Comparison of ENCODE assay signal across 20 mouse cellular contexts in genomic region chr5:105844044-105844753, GRCm38 (mm10). TPM values are rescaled to one million over a fixed set of nuclear protein-coding genes. Genes with fewer than 3 reads are reported as not detected.
A peak's percentile ranks its signal among the peaks of the same experiment; 100 is the strongest.
DNase-seq lines count a peak whose midpoint lies in the region; ATAC-seq and TF ChIP-seq lines count a peak whose summit lies in the region.
"Had no signal": no experiment of that assay in that cellular context is flagged by ENCODE, and none has a peak within 500 bp of the region (broad histone marks: within the 10 kb centered on the region; RNA-seq: fewer than 3 reads in every experiment).

No protein-coding gene starts in this region.

- WGBS in lung, embryonic 15.5 days, result 68% methylated on average over 10 of the region's 10 CpGs
- WGBS in liver, postnatal 0 days (ENCODE audit: insufficient replicate concordance), result 32% methylated on average over 10 of the region's 10 CpGs
- whole genome bisulfite sequencing in midbrain, embryonic 16.5 days, result 91% methylated on average over 10 of the region's 10 CpGs

- peaks cover 6% of the 10 kb centered on the region for H3K4me1 ChIP-seq in lung, embryonic 15.5 days
- peaks cover 3% of the 10 kb centered on the region; the same call in 1 of the 2 replicates for H3K4me1 ChIP-seq in liver, postnatal 0 days (ENCODE audit: insufficient read depth)
- no peaks in the 10 kb centered on the region; the same call in 1 of the 2 replicates for H3K4me1 ChIP-seq in midbrain, embryonic 16.5 days (ENCODE audit: control insufficient read depth, insufficient read depth, low read length)

- no peaks in the 10 kb centered on the region for H3K36me3 ChIP-seq in lung, embryonic 15.5 days
- no peaks in the 10 kb centered on the region for H3K36me3 ChIP-seq in liver, postnatal 0 days (replicated peaks; ENCODE audit: insufficient read depth, low read length)
- H3K36me3 ChIP-seq in splenic B cell, adult 2 months (ENCODE audit: control insufficient read depth, insufficient read depth, low read length, poor library complexity, severe bottlenecking), result no peaks in the 10 kb centered on the region
- no peaks in the 10 kb centered on the region for H3K36me3 ChIP-seq in midbrain, embryonic 16.5 days (ENCODE audit: control insufficient read depth, insufficient read depth, low read length)
- H3K36me3 ChIP-seq: embryonic facial prominence, embryonic 13.5 days had no signal

- no peaks in the 10 kb centered on the region for H3K27me3 ChIP-seq in lung, embryonic 15.5 days
- H3K27me3 ChIP-seq in liver, postnatal 0 days (ENCODE audit: insufficient read depth, low read length), result no peaks in the 10 kb centered on the region
- H3K27me3 ChIP-seq in splenic B cell, adult 2 months (ENCODE audit: control insufficient read depth, insufficient read depth, low read length, poor library complexity, severe bottlenecking), result no peaks in the 10 kb centered on the region
- no peaks in the 10 kb centered on the region for H3K27me3 ChIP-seq in midbrain, embryonic 16.5 days (ENCODE audit: control insufficient read depth, insufficient read depth, low read depth, low read length)
- H3K27me3 ChIP-seq: embryonic facial prominence, embryonic 13.5 days; Patski had no signal

- H3K27ac ChIP-seq in lung, embryonic 15.5 days, result no peak overlapping the region
- peak overlapping the region; percentile 18; the same call in 1 of the 2 replicates for H3K27ac ChIP-seq in liver, postnatal 0 days (ENCODE audit: low read depth)
- H3K27ac ChIP-seq in midbrain, embryonic 16.5 days (ENCODE audit: low read length), result no peak overlapping the region
- H3K27ac ChIP-seq: embryonic facial prominence, embryonic 13.5 days; heart, adult 2 months; hindbrain, embryonic 14.5 days had no signal

- no peak overlapping the region for H3K4me3 ChIP-seq in lung, embryonic 15.5 days
- H3K4me3 ChIP-seq in liver, postnatal 0 days (ENCODE audit: low read depth, low read length), result no peak overlapping the region
- no peak overlapping the region for H3K4me3 ChIP-seq in midbrain, embryonic 16.5 days (ENCODE audit: low read depth, low read length)
- H3K4me3 ChIP-seq: embryonic facial prominence, embryonic 13.5 days; heart, adult 2 months had no signal

- ATAC-seq in lung, embryonic 15.5 days (ENCODE audit: borderline replicate concordance, extremely low read depth, low FRiP score, low TSS enrichment), result peak; percentile 42; the same call in 1 of the 2 replicates
- peak; percentile 94 to 95 for ATAC-seq in hematopoietic stem cell, adult 5-6 weeks (replicated peaks in 1 of 2; ENCODE audit: insufficient read depth in 1 of 2, low FRiP score in 2 of 2, low TSS enrichment in 1 of 2, low read depth in 1 of 2, poor library complexity in 2 of 2, severe bottlenecking in 2 of 2)
- peak; percentile 41 for ATAC-seq in liver, postnatal 0 days
- ATAC-seq in midbrain, embryonic 16.5 days, result no peak
- ATAC-seq: activated CD4-positive, CD25-positive, alpha-beta regulatory T cell, adult 4 months; forebrain, postnatal 0 days; intestine, postnatal 0 days; Patski had no signal

- DNase-seq in lung, postnatal 4 days, result no peak
- no peak for DNase-seq in liver, postnatal 0 days
- DNase-seq in splenic B cell, adult 2 months (ENCODE audit: low read depth, low spot score), result peak; percentile 17
- no peak for DNase-seq in thymus, postnatal 10 days (ENCODE audit: low spot score in 2 of 2)
- DNase-seq: adrenal gland, postnatal 14 days; B cell, adult 2 months; cerebellum, adult 2 months; forebrain, postnatal 0 days; heart, adult 2 months; kidney, postnatal 36 days; right cerebral cortex, postnatal 14 days; thymus, postnatal 4 days had no signal

- no peaks in the 10 kb centered on the region for H3K9me3 ChIP-seq in lung, embryonic 15.5 days
- no peaks in the 10 kb centered on the region for H3K9me3 ChIP-seq in liver, postnatal 0 days (ENCODE audit: low read length)
- no peaks in the 10 kb centered on the region for H3K9me3 ChIP-seq in midbrain, embryonic 16.5 days (replicated peaks; ENCODE audit: control insufficient read depth, low read length, poor library complexity, severe bottlenecking)
- H3K9me3 ChIP-seq: embryonic facial prominence, embryonic 13.5 days had no signal

- H3K9ac ChIP-seq in lung, embryonic 15.5 days, result no peak overlapping the region
- H3K9ac ChIP-seq in liver, postnatal 0 days (replicated peaks), result no peak overlapping the region
- no peak overlapping the region for H3K9ac ChIP-seq in midbrain, embryonic 16.5 days (ENCODE audit: low read depth, low read length)
- H3K9ac ChIP-seq: embryonic facial prominence, embryonic 13.5 days; forebrain, postnatal 0 days; hindbrain, embryonic 14.5 days had no signal

- H3K4me2 ChIP-seq in lung, embryonic 15.5 days, result no peak overlapping the region
- H3K4me2 ChIP-seq in liver, postnatal 0 days (ENCODE audit: low read depth, low read length), result no peak overlapping the region
- H3K4me2 ChIP-seq in midbrain, embryonic 16.5 days (ENCODE audit: low read length), result no peak overlapping the region
- H3K4me2 ChIP-seq: embryonic facial prominence, embryonic 13.5 days; hindbrain, embryonic 14.5 days had no signal

- TF ChIP-seq CTCF in liver, postnatal 0 days (IDR thresholded peaks at IDR 0.05; ENCODE audit: low read depth), result no peak

- no peak for TF ChIP-seq EP300 in liver, postnatal 0 days (IDR thresholded peaks at IDR 0.05; ENCODE audit: low read depth)

RNA-seq across cellular contexts. Expression of gene Zfp326, which starts 32.2 kb away (rescaled TPM):
- 38.0 and 41.4 TPM in 2 replicates for polyA plus RNA-seq in lung, embryonic 15.5 days (2015; fragmentation: Nextera tagmentation; extraction: Ambion mirVana)
- 105 and 122 TPM in 2 replicates for total RNA-seq in hematopoietic stem cell, adult 5-6 weeks (2017)
- 8.9 and 9.0 TPM in 2 replicates for polyA plus RNA-seq in liver, postnatal 0 days (2015; fragmentation: Nextera tagmentation; extraction: Ambion mirVana)
- 40.6 and 51.2 TPM in 2 replicates for polyA plus RNA-seq in midbrain, embryonic 16.5 days (2015; fragmentation: Nextera tagmentation; extraction: Ambion mirVana)
